Mouse (Mus musculus): ENCODE data around the gene Aen. TPM values are rescaled to one million over a fixed set of nuclear protein-coding genes. Genes with fewer than 3 reads are reported as not detected.
A peak's percentile ranks its signal among the peaks of the same experiment; 100 is the strongest.

The Aen gene
- total RNA-seq, 2 experiments from 2014 or later: 22.7 to 27.1 TPM

GRCm38 (mm10) chr7:78893917-78894316 lies 1.7 kb upstream of the Aen start:
- DNase-seq: no peak

GRCm38 (mm10) chr7:78895021-78895652 lies 517 bp upstream of the Aen start:
- no peak for DNase-seq

GRCm38 (mm10) chr7:78897567-78897966 lies 1.9 kb downstream of the Aen start:
- no peak for DNase-seq

GRCm38 (mm10) chr7:78903174-78903870 lies 7.7 kb downstream of the Aen start:
- no peak for DNase-seq

- DNase-seq: no peak
These were observed 8.5 kb downstream of the Aen start for GRCm38 (mm10) chr7:78904175-78904574.

GRCm38 (mm10) chr7:78909026-78909425 lies 13.4 kb downstream of the Aen start:
- no peak for DNase-seq

GRCm38 (mm10) chr7:78910336-78911098 lies 14.9 kb downstream of the Aen start:
- no peak for DNase-seq

GRCm38 (mm10) chr7:78911209-78911608 lies 15.6 kb downstream of the Aen start:
- DNase-seq: no peak

GRCm38 (mm10) chr7:78912253-78912973 lies 16.8 kb downstream of the Aen start:
- DNase-seq: no peak

- no peak for DNase-seq
These were observed 17.4 kb downstream of the Aen start, which contains the start of gene Isg20 for GRCm38 (mm10) chr7:78912974-78913474. TSS of gene Isg20 (plus strand) at chr7:78913424.

- DNase-seq: no peak
These were observed 18.2 kb downstream of the Aen start for GRCm38 (mm10) chr7:78913649-78914544.

- DNase-seq: no peak
These were observed 18.8 kb downstream of the Aen start for GRCm38 (mm10) chr7:78914545-78914845.

GRCm38 (mm10) chr7:78914896-78915510 lies 19.3 kb downstream of the Aen start:
- no peak for DNase-seq

GRCm38 (mm10) chr7:78918686-78919085 lies 23.0 kb downstream of the Aen start:
- no peak for DNase-seq

- no peak for DNase-seq
These were observed 26.9 kb downstream of the Aen start for GRCm38 (mm10) chr7:78922506-78922905.

GRCm38 (mm10) chr7:78924300-78924699 lies 28.6 kb downstream of the Aen start:
- DNase-seq: peak; percentile 73

GRCm38 (mm10) chr7:78924796-78925195 lies 29.1 kb downstream of the Aen start:
- no peak for DNase-seq

- DNase-seq: no peak
These were observed 30.0 kb downstream of the Aen start for GRCm38 (mm10) chr7:78925680-78926079.

GRCm38 (mm10) chr7:78926156-78926555 lies 30.5 kb downstream of the Aen start:
- no peak for DNase-seq

- no peak for DNase-seq
These were observed 31.6 kb downstream of the Aen start for GRCm38 (mm10) chr7:78927266-78927665.
